13 mouse cellular contexts compared by ENCODE assay signal in genomic region chr19:32904517-32904916, GRCm38 (mm10).
A peak's percentile ranks its signal among the peaks of the same experiment; 100 is the strongest.
DNase-seq lines count a peak whose midpoint lies in the region; ATAC-seq and TF ChIP-seq lines count a peak whose summit lies in the region.
"Had no signal": no experiment of that assay in that cellular context is flagged by ENCODE, and none has a peak within 500 bp of the region (broad histone marks: within the 10 kb centered on the region; RNA-seq: fewer than 3 reads in every experiment).

No protein-coding gene starts in this region.

- H3ac ChIP-seq in myocyte (ENCODE audit: control insufficient read depth, insufficient read length) = no peak overlapping the region

- no peaks in the 10 kb centered on the region for H3K27me3 ChIP-seq in kidney, postnatal 0 days (ENCODE audit: insufficient read depth, low read length)
- H3K27me3 ChIP-seq in myocyte (ENCODE audit: control insufficient read depth, insufficient read depth, insufficient read length) = no peaks in the 10 kb centered on the region
- H3K27me3 ChIP-seq in hindbrain, embryonic 10.5 days (ENCODE audit: insufficient read depth, poor library complexity, severe bottlenecking) = no peaks in the 10 kb centered on the region; the same call in 1 of the 2 replicates
- H3K27me3 ChIP-seq: intestine, embryonic 15.5 days had no signal

- no peak overlapping the region for H3K4me2 ChIP-seq in kidney, postnatal 0 days (ENCODE audit: low read length)
- H3K4me2 ChIP-seq in myocyte (ENCODE audit: low read depth) = peak overlapping the region; percentile 92
- H3K4me2 ChIP-seq: intestine, embryonic 15.5 days had no signal

- no peak for TF ChIP-seq POLR2A in myocyte (IDR thresholded peaks at IDR 0.05; ENCODE audit: insufficient read length, low read depth)

- no peaks in the 10 kb centered on the region for H3K79me2 ChIP-seq in myocyte (ENCODE audit: control insufficient read depth, insufficient read depth)

- no peak overlapping the region for H3K9ac ChIP-seq in kidney, postnatal 0 days (ENCODE audit: low read depth, low read length)
- H3K9ac ChIP-seq: intestine, embryonic 15.5 days had no signal

- H3K9me3 ChIP-seq in kidney, postnatal 0 days (replicated peaks; ENCODE audit: low read length) = no peaks in the 10 kb centered on the region
- H3K9me3 ChIP-seq in hindbrain, embryonic 10.5 days = no peaks in the 10 kb centered on the region
- H3K9me3 ChIP-seq: intestine, embryonic 15.5 days had no signal

- H3K4me3 ChIP-seq in kidney, postnatal 0 days (replicated peaks; ENCODE audit: low read depth, low read length) = no peak overlapping the region
- no peak overlapping the region for H3K4me3 ChIP-seq in myocyte
- no peak overlapping the region for H3K4me3 ChIP-seq in hindbrain, embryonic 10.5 days
- H3K4me3 ChIP-seq: intestine, embryonic 15.5 days had no signal

- no peaks in the 10 kb centered on the region for H3K36me3 ChIP-seq in kidney, postnatal 0 days (ENCODE audit: insufficient read depth, low read length)
- no peaks in the 10 kb centered on the region for H3K36me3 ChIP-seq in myocyte (ENCODE audit: control insufficient read depth, insufficient read depth)
- H3K36me3 ChIP-seq in hindbrain, embryonic 10.5 days = no peaks in the 10 kb centered on the region
- H3K36me3 ChIP-seq: intestine, embryonic 15.5 days had no signal

- no peak for ATAC-seq in kidney, postnatal 0 days (replicated peaks; ENCODE audit: low FRiP score, low read depth)
- ATAC-seq: forebrain, embryonic 16.5 days; intestine, embryonic 15.5 days had no signal

- WGBS in kidney, postnatal 0 days = 61% methylated on average over 7 of the region's 7 CpGs
- 81% methylated on average over 7 of the region's 7 CpGs for WGBS in hindbrain, embryonic 10.5 days

- H3K4me1 ChIP-seq in kidney, postnatal 0 days (replicated peaks; ENCODE audit: insufficient read depth, low read length) = 0 out of 2 replicates have a peak, but pooled peaks cover 12% of the 10 kb centered on the region
- peaks cover 12% of the 10 kb centered on the region for H3K4me1 ChIP-seq in hindbrain, embryonic 10.5 days (replicated peaks)

- H3K27ac ChIP-seq in kidney, postnatal 0 days = no peak overlapping the region
- no peak overlapping the region for H3K27ac ChIP-seq in hindbrain, embryonic 10.5 days
- H3K27ac ChIP-seq: intestine, embryonic 15.5 days had no signal

- peak; percentile 21 for DNase-seq in kidney, postnatal 0 days (ENCODE audit: low spot score)
- no peak for DNase-seq in kidney, adult 8-10 months
- DNase-seq in NIH3T3 (ENCODE audit: low read depth) (peak; percentile 41), liver (peak; percentile 22)
- DNase-seq in T-cell, adult 2 months (ENCODE audit: low spot score) = no peak
- no peak for DNase-seq in cerebellum, adult 8-10 months
- DNase-seq in hindbrain, embryonic 10.5 days (ENCODE audit: low spot score) = no peak
- DNase-seq: adrenal gland, adult 2 months; cerebellum, adult 9-11 months; layer of hippocampus, adult 9-11 months had no signal

- TF ChIP-seq CTCF in kidney, postnatal 0 days (IDR thresholded peaks at IDR 0.05; ENCODE audit: low read depth) = no peak

TF ChIP-seq in myocyte, 11 proteins besides CTCF, POLR2A, EP300 and RAD21:
- TF ChIP-seq MYOD1 (IDR thresholded peaks at IDR 0.05; ENCODE audit: control insufficient read depth in 1 of 3, insufficient read length in 2 of 3, low read depth in 2 of 3) (peak in 2 of 3 experiments; percentile 45 to 55), MAX (IDR thresholded peaks at IDR 0.05; ENCODE audit: low read depth) (no peak)

Comparison
In these comparisons a context has a peak if more than half of its experiments do, and no peak if none do; other contexts are left out.
1. DNase-seq: peak in kidney, postnatal 0 days (single experiment), NIH3T3 (single experiment) and liver (single experiment); none in kidney, adult 8-10 months (0 of 2), T-cell, adult 2 months (single experiment), cerebellum, adult 8-10 months (single experiment) and hindbrain, embryonic 10.5 days (single experiment).